ENCODE assay signal across 8 mouse cellular contexts in genomic region chr9:60838331-60838872, GRCm38 (mm10). TPM values are rescaled to one million over a fixed set of nuclear protein-coding genes. Genes with fewer than 3 reads are reported as not detected.
DNase-seq lines count a peak whose midpoint lies in the region; ATAC-seq and TF ChIP-seq lines count a peak whose summit lies in the region.

No protein-coding gene starts in this region.

- peak overlapping the region; percentile 29 for H3K4me3 ChIP-seq in lung, adult 2 months (replicated peaks; ENCODE audit: extremely low read depth, low read depth, low read length)
- peak overlapping the region; percentile 29 for H3K4me3 ChIP-seq in embryonic facial prominence, embryonic 15.5 days (replicated peaks)
- peak overlapping the region; percentile 29; the same call in 1 of the 2 replicates for H3K4me3 ChIP-seq in hindbrain, embryonic 13.5 days
- H3K4me3 ChIP-seq in myocyte, result peak overlapping the region; percentile 19

- H3K4me1 ChIP-seq in lung, adult 2 months (ENCODE audit: control insufficient read depth, insufficient read depth, low read length), result peaks cover 24% of the 10 kb centered on the region
- H3K4me1 ChIP-seq in embryonic facial prominence, embryonic 15.5 days, result peaks cover 32% of the 10 kb centered on the region
- H3K4me1 ChIP-seq in hindbrain, embryonic 13.5 days (replicated peaks), result peaks cover 29% of the 10 kb centered on the region

- no peak for TF ChIP-seq CTCF in lung, adult 2 months (IDR thresholded peaks at IDR 0.05; ENCODE audit: insufficient read depth, low read length)

- no peak overlapping the region for H3ac ChIP-seq in myocyte (ENCODE audit: control insufficient read depth, insufficient read length)

- peak overlapping the region; percentile 83; the same call in 1 of the 2 replicates for H3K27ac ChIP-seq in embryonic facial prominence, embryonic 15.5 days (replicated peaks)
- 0 out of 2 replicates have a peak overlapping the region, but pooled peaks have one; percentile 46 for H3K27ac ChIP-seq in hindbrain, embryonic 13.5 days

- intact Hi-C loops in left cerebral cortex, postnatal 36 days (cut with DNase I), result no loop called here

- no peaks in the 10 kb centered on the region for H3K79me2 ChIP-seq in myocyte (ENCODE audit: control insufficient read depth, insufficient read depth)

- H3K9ac ChIP-seq in embryonic facial prominence, embryonic 15.5 days, result no peak overlapping the region
- H3K9ac ChIP-seq in hindbrain, embryonic 13.5 days, result 0 out of 2 replicates have a peak overlapping the region, but pooled peaks have one; percentile 62

- no peak for DNase-seq in lung, adult 2 months
- DNase-seq in lung, postnatal 10 days, result no peak
- no peak for DNase-seq in ovary, postnatal 36 days (ENCODE audit: low spot score)
- no peak for DNase-seq in cerebellum, postnatal 4 days (ENCODE audit: low spot score in 2 of 2)
- no peak for DNase-seq in left cerebral cortex, postnatal 36 days (ENCODE audit: low spot score in 2 of 2)

- ATAC-seq in embryonic facial prominence, embryonic 15.5 days (ENCODE audit: insufficient number of reproducible peaks, low FRiP score, low TSS enrichment, low read depth), result no peak
- no peak for ATAC-seq in hindbrain, embryonic 13.5 days (ENCODE audit: low FRiP score)

- WGBS in lung, adult 2 months, result 38% methylated on average over 9 of the region's 9 CpGs
- WGBS in embryonic facial prominence, embryonic 15.5 days, result 50% methylated on average over 9 of the region's 9 CpGs
- 40% methylated on average over 9 of the region's 9 CpGs for WGBS in hindbrain, embryonic 13.5 days

- H3K4me2 ChIP-seq in embryonic facial prominence, embryonic 15.5 days (replicated peaks), result peak overlapping the region; percentile 49
- peak overlapping the region; percentile 53 for H3K4me2 ChIP-seq in hindbrain, embryonic 13.5 days
- peak overlapping the region; percentile 91 for H3K4me2 ChIP-seq in myocyte (ENCODE audit: low read depth)

- no peaks in the 10 kb centered on the region for H3K9me3 ChIP-seq in embryonic facial prominence, embryonic 15.5 days (replicated peaks)
- no peaks in the 10 kb centered on the region for H3K9me3 ChIP-seq in hindbrain, embryonic 13.5 days

- H3K27me3 ChIP-seq in embryonic facial prominence, embryonic 15.5 days, result no peaks in the 10 kb centered on the region
- H3K27me3 ChIP-seq in hindbrain, embryonic 13.5 days, result no peaks in the 10 kb centered on the region
- no peaks in the 10 kb centered on the region for H3K27me3 ChIP-seq in myocyte (ENCODE audit: control insufficient read depth, insufficient read depth, insufficient read length)

- no peak for TF ChIP-seq POLR2A in lung, adult 2 months (IDR thresholded peaks at IDR 0.05; ENCODE audit: borderline replicate concordance, extremely low read depth, low read depth, low read length)
- no peak for TF ChIP-seq POLR2A in myocyte (IDR thresholded peaks at IDR 0.05; ENCODE audit: insufficient read length, low read depth)

- H3K36me3 ChIP-seq in embryonic facial prominence, embryonic 15.5 days, result no peaks in the 10 kb centered on the region
- H3K36me3 ChIP-seq in hindbrain, embryonic 13.5 days, result no peaks in the 10 kb centered on the region
- H3K36me3 ChIP-seq in myocyte (ENCODE audit: control insufficient read depth, insufficient read depth), result no peaks in the 10 kb centered on the region

TF ChIP-seq in myocyte, 11 proteins besides CTCF, POLR2A, EP300 and RAD21:
- TF ChIP-seq POLR2AphosphoS2 (IDR thresholded peaks at IDR 0.05; ENCODE audit: insufficient read length, low read depth) (no peak), REST (IDR thresholded peaks at IDR 0.05; ENCODE audit: insufficient read depth, insufficient read length) (no peak), USF1 (IDR thresholded peaks at IDR 0.05; ENCODE audit: low read depth) (no peak), TCF12 (IDR thresholded peaks at IDR 0.05; ENCODE audit: insufficient read depth, poor library complexity, severe bottlenecking) (no peak), MYOD1 (IDR thresholded peaks at IDR 0.05; ENCODE audit: control insufficient read depth in 1 of 3, insufficient read length in 2 of 3, low read depth in 2 of 3) (no peak), MAX (IDR thresholded peaks at IDR 0.05; ENCODE audit: low read depth) (no peak), TCF3 (IDR thresholded peaks at IDR 0.05; ENCODE audit: insufficient read length, low read depth) (no peak), CEBPB (IDR thresholded peaks at IDR 0.05; ENCODE audit: insufficient read depth, poor library complexity, severe bottlenecking) (no peak), SRF (IDR thresholded peaks at IDR 0.05; ENCODE audit: control insufficient read depth, insufficient read length, low read depth) (no peak), E2F4 (IDR thresholded peaks at IDR 0.05; ENCODE audit: insufficient read depth) (no peak), MYOG (IDR thresholded peaks at IDR 0.05; ENCODE audit: control insufficient read depth in 1 of 3, insufficient read depth in 1 of 3, insufficient read length in 2 of 3, low read depth in 2 of 3) (no peak)

RNA-seq across cellular contexts. Expression of gene Uaca, which starts 44.1 kb away (rescaled TPM):
- 7.0 and 13.8 TPM in 2 replicates for polyA plus RNA-seq in lung, adult 2 months (2012; rRNA removed)
- 33.9 and 38.2 TPM in 2 replicates for polyA plus RNA-seq in embryonic facial prominence, embryonic 15.5 days (2015; fragmentation: Nextera tagmentation; extraction: Ambion mirVana)
- polyA plus RNA-seq in hindbrain, embryonic 13.5 days (2015; fragmentation: Nextera tagmentation; extraction: Ambion mirVana), result 22.5 and 23.9 TPM in 2 replicates
- 7.4 TPM for polyA plus RNA-seq in myocyte (2012; fragmentation: generic; extraction: Trizol)
- total RNA-seq in left cerebral cortex, postnatal 36 days (2021), result 1 to 10 TPM; 7.8 to 9.9 TPM
